Mouse (Mus musculus) kidney, postnatal 0 days (tissue): ENCODE measurements at regions not wholly inside any gene's neighbourhood (a gene's known extent, or its start where the extent isn't known, plus 50 kb on each side); places are given as distances from the start of the nearest gene placed in this dataset.

ENCODE experiments used
- ATAC-seq: fragments of 200-750 bp; cut with Nextera tagmentation; replicated peaks from 2 replicates; pipeline ENCODE4 v1.8.0; 2017; ENCODE audit warnings: low read depth, moderate number of reproducible peaks, moderate TSS enrichment, moderate library complexity; ENCODE audit not compliant: low FRiP score
- DNase-seq: peaks from one replicate; pipeline ENCODE4 v3.0.0-alpha.2; 2016; ENCODE audit warnings: low spot score
- H3K27ac ChIP-seq: fragments of 300-500 bp; sonication (generic); 2 replicates; pipeline ENCODE4 v1.5.1; 2014; ENCODE audit warnings: mild to moderate bottlenecking
- H3K27me3 ChIP-seq: fragments of 300-500 bp; sonication (generic); 2 replicates; pipeline ENCODE4 v1.6.1; 2014; ENCODE audit warnings: low read length, mixed read lengths; ENCODE audit not compliant: insufficient read depth
- H3K36me3 ChIP-seq: fragments of 300-500 bp; sonication (generic); 2 replicates; pipeline ENCODE4 v1.6.1; 2014; ENCODE audit warnings: low read length, mixed read lengths; ENCODE audit not compliant: insufficient read depth
- H3K4me1 ChIP-seq: fragments of 300-500 bp; sonication (generic); replicated peaks from 2 replicates; pipeline ENCODE4 v1.6.1; 2014; ENCODE audit warnings: antibody characterized with exemption, low read length, mixed read lengths; ENCODE audit not compliant: insufficient read depth
- H3K4me2 ChIP-seq: fragments of 300-500 bp; sonication (generic); 2 replicates; pipeline ENCODE4 v1.6.1; 2014; ENCODE audit warnings: mild to moderate bottlenecking, low read length, moderate library complexity, mixed read lengths
- H3K4me3 ChIP-seq: fragments of 300-500 bp; sonication (generic); replicated peaks from 2 replicates; pipeline ENCODE4 v1.5.1; 2014; ENCODE audit warnings: low read depth, low read length
- H3K9ac ChIP-seq: fragments of 300-500 bp; sonication (generic); 2 replicates; pipeline ENCODE4 v1.6.1; 2014; ENCODE audit warnings: low read depth, low read length
- H3K9me3 ChIP-seq: fragments of 300-500 bp; sonication (generic); replicated peaks from 2 replicates; pipeline ENCODE4 v1.6.1; 2016; ENCODE audit warnings: low read length, inconsistent platforms, mixed read lengths
- CTCF ChIP-seq: IDR thresholded peaks from 2 replicates; pipeline ENCODE4 v1.5.1; 2016; ENCODE audit warnings: antibody characterized with exemption, low read depth, mild to moderate bottlenecking, moderate library complexity
- WGBS: fragments of 180-500 bp; shearing (Covaris S2); extraction: QIAGEN DNeasy Blood & Tissue Kit; methylation state at CpG from one replicate; pipeline ENCODE4 v1.1.7; 2014; 5-methylcytosine and 5-hydroxymethylcytosine counted together

DNA sequence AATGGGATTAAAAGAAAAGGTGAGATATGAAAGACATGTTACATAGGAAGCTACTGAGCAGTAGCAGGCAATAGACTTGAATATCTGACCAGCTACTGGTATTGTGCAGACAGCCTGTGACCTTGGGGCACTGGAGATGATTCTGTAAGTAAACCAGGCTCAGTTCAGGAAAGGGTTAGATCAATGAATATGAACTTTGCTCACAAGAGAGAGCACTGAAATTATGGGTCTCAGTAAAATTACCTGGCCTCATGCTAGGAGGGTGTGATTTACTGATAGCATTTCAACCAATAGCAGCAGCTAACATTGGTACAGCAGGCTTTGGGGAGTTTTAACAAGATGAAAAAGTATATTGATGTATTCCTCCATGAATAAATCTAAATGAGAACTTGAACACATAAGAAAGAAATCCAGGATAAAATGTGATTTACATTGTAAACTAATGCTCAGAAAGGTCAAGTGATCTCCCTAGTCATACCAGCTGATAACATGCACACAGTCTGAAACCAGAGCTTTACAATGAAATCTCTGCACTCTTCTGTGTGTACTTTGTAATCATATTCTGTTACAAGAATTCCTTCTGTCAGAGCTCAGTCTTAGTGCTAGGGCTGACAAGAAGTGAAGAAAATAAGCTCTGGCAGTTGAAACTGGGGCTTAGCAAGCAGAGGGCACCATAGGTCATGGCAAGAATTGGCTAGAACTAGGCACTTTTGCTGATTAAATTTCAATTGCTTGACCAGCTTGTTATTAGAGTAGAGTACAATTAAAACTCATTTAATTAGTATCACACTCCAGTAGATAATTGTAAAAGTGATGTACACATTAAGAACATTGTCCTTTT is 80.8 kb downstream of the Gm10192 start:
- no peaks in the 10 kb centered on the region for H3K27me3 ChIP-seq
- no peaks in the 10 kb centered on the region for H3K4me1 ChIP-seq
- no peak overlapping the region for H3K4me2 ChIP-seq
- H3K9me3 ChIP-seq = no peaks in the 10 kb centered on the region
- no peak for TF ChIP-seq CTCF
- no peak overlapping the region for H3K4me3 ChIP-seq
- DNase-seq (peak; percentile 5), ATAC-seq (no peak)
- H3K9ac ChIP-seq = no peak overlapping the region
- H3K27ac ChIP-seq = no peak overlapping the region
- H3K36me3 ChIP-seq = no peaks in the 10 kb centered on the region

DNA sequence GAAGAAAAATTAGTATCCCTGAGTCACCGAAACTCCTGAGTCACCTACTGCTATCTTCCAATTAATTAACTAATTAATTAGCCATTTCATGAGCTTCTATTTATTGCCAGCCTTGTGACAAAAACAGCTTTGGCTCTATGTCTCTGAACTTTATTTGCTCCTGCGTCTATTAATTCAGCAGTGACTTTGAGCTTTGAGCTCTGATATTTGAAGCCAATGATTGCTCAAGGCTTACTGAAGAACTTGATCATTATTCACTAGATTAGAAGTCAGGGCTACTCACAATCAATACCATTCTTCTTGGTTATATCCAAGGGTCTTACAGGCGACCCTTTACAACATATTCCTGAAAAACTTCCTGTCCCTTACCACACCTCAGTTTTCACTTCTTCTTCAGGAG is 83.2 kb downstream of the Gm10192 start:
- no peak for TF ChIP-seq CTCF
- Histone ChIP-seq H3K36me3 (no peaks in the 10 kb centered on the region), H3K4me2 (no peak overlapping the region), H3K27ac (no peak overlapping the region), H3K9me3 (no peaks in the 10 kb centered on the region), H3K9ac (no peak overlapping the region), H3K4me3 (no peak overlapping the region), H3K4me1 (no peaks in the 10 kb centered on the region), H3K27me3 (no peaks in the 10 kb centered on the region)
- WGBS = 73% methylated on average over 3 of the region's 3 CpGs
- ATAC-seq (no peak), DNase-seq (no peak)

DNA sequence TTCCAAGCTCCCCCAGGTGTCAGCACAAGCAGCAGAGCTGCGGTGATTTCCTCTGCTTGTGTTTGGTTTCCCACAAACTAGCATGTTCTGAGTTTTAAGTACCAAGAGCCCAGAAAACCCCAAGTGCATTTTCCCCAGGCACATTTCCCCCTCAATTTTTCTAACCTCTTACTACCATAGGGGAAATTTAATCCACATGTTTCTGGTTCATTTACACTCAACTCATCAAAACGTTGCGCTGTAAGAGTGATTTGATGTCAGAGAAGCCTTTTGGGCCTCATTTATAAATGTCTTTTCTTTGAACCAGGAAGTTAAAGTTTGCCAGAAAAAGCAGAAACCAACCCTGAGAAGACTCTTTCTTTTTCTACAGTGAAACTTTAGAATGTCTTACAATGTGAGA is 89.4 kb downstream of the Gm10192 start:
- H3K4me3 ChIP-seq = no peak overlapping the region
- H3K27me3 ChIP-seq = no peaks in the 10 kb centered on the region
- H3K9me3 ChIP-seq = no peaks in the 10 kb centered on the region
- no peak for TF ChIP-seq CTCF
- H3K27ac ChIP-seq = no peak overlapping the region
- H3K4me1 ChIP-seq = no peaks in the 10 kb centered on the region
- no peak overlapping the region for H3K9ac ChIP-seq
- DNase-seq = no peak
- H3K4me2 ChIP-seq = no peak overlapping the region
- 38% methylated on average over 3 of the region's 3 CpGs for WGBS
- H3K36me3 ChIP-seq = no peaks in the 10 kb centered on the region
- ATAC-seq = no peak

DNA sequence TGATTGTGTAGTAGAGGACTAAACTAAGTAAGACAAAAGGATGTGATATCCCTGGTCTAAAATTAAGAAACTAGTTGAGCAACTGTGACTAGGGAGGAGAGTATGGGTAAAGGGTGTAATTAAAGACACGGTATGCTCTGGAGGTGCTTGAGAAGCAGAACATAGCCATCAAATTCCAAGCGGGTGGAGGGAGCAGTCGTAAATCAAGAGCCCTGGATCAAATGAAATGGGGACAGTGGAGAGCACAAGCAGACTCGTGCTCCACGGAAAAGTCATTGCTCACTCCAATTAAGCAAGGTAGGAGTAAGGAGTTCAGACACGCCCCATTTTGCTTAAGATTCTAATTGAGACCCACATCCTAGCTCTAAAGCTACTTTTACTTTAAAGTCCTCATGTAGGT is 132.2 kb downstream of the Gm10192 start:
- no peak for TF ChIP-seq CTCF
- Histone ChIP-seq H3K4me3 (no peak overlapping the region), H3K27me3 (no peaks in the 10 kb centered on the region), H3K36me3 (no peaks in the 10 kb centered on the region), H3K9me3 (no peaks in the 10 kb centered on the region), H3K27ac (no peak overlapping the region), H3K9ac (no peak overlapping the region), H3K4me2 (no peak overlapping the region), H3K4me1 (no peaks in the 10 kb centered on the region)
- WGBS = 26% methylated on average over 6 of the region's 6 CpGs
- DNase-seq = peak; percentile 57
- 0 out of 2 replicates have a peak, but pooled peaks have one; percentile 36 for ATAC-seq

DNA sequence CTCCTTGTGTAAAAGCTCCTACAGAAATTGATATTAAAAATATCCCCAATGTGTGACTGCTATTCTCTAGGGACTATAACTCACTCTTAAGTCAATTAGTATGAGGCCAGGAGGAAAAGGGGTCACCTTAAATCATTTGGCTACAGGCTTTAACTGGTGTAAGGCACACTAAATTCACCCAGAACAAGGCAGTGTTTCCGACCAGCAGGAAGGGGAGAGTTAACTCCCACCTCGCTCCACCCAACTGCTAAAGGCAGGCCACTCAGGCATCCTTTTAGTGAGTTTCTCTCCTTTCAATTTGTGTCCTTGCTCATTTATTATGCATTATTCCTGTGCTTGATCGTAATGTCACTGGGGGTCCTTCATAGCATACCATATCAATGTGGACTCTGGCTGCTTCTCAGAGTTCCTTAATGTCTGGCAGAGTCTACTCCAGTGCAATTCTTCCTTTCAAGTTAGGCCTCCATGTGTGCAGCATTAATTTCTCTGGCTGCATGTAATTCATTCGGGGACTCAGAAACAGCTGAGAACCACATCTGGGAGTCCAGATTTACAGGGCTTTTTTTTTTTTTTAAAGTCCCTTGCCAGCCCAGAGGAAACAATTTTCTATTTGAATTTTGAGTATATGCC is 133.8 kb downstream of the Gm10192 start:
- H3K4me2 ChIP-seq = no peak overlapping the region
- no peaks in the 10 kb centered on the region for H3K9me3 ChIP-seq
- no peak for ATAC-seq
- WGBS = 29% methylated on average over 4 of the region's 4 CpGs
- no peak overlapping the region for H3K27ac ChIP-seq
- H3K9ac ChIP-seq = no peak overlapping the region
- no peaks in the 10 kb centered on the region for H3K36me3 ChIP-seq
- H3K27me3 ChIP-seq = no peaks in the 10 kb centered on the region
- H3K4me1 ChIP-seq = no peaks in the 10 kb centered on the region
- no peak for TF ChIP-seq CTCF
- H3K4me3 ChIP-seq = no peak overlapping the region
- peak; percentile 71 for DNase-seq

DNA sequence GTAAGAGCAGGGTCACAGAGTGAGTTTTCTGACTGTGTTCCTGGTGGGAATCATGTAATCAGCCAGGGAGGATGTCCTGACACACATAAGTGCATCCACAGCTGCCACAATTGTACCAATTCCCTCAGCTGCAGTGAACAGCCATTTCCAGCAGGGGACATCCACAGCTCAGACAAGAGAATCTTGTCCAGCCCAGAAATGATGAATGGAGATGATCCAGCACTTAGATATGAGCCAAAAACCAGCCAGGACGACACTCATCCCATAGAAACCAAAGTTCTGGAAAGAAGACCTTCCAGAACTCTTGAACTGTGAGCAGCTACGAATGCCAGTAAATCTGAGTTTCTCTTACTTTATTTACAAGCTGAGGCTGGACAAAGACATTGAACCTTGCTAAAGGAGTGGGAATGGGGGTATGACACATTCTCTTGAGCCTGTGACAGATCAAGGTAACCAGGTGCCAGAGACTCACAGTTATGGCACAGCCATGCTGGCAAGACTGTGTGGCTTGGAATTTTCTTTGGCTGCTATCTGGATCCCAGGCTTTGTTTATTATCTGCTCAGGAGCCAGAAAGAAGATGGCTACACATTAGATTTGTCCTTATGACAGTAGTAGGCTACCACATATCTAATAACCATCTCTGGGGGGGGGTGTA is 145.1 kb downstream of the Gm10192 start:
- H3K4me2 ChIP-seq = no peak overlapping the region
- H3K4me1 ChIP-seq = no peaks in the 10 kb centered on the region
- no peaks in the 10 kb centered on the region for H3K27me3 ChIP-seq
- no peak overlapping the region for H3K4me3 ChIP-seq
- DNase-seq = peak; percentile 61
- WGBS = 32% methylated on average over 2 of the region's 2 CpGs
- H3K27ac ChIP-seq = no peak overlapping the region
- no peaks in the 10 kb centered on the region for H3K9me3 ChIP-seq
- no peak overlapping the region for H3K9ac ChIP-seq
- no peaks in the 10 kb centered on the region for H3K36me3 ChIP-seq
- peak; percentile 85 for TF ChIP-seq CTCF
- ATAC-seq = no peak
